Mouse (Mus musculus): ENCODE data around the gene Neil1. TPM values are rescaled to one million over a fixed set of nuclear protein-coding genes. Genes with fewer than 3 reads are reported as not detected.
A peak's percentile ranks its signal among the peaks of the same experiment; 100 is the strongest.

Neil1 gene
- polyA plus RNA-seq (2017; shearing (Covaris generic)), result 10 to 100 TPM; 22.7 to 31.5 (median 23.6) TPM

DNA sequence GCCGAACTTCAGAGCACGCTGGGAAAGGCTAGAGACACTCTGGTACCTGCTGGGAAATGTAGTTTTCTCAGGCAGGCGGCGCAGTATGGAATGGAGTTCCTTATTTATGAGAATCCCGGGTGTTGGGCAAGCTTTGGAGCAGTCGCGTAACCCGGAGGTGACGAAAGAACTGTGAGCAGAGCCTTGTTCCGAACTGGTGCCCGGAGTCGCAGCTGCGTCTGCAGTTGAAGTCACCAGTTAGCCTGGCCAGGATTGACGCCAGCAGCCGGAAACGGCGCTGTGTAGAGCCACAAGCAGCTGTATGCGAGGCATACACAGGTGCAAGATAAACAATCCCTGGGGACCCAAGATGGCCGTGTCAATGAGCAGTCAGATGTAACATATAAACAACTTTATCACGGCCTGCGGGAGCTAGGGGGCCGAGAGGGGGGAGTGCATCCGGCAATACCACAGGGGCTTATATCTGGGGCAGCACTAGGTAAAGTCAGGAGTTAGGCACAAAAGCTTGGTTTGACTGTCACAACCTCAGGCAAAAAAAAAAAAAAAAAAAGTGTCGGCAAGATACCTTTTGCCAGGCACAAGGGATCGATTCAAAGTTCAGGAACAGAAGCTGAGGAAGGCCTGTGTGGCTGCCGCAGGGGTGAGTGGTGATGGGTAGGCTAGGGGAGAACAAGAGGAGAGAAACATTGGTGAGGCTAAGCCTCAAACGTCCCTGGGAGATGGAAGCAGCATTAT, at the start of gene Neil1:
Neil1 (minus strand) TSS at position 162 of the 735 bp plus-strand sequence.
- peak; percentile 89 for ATAC-seq

DNA sequence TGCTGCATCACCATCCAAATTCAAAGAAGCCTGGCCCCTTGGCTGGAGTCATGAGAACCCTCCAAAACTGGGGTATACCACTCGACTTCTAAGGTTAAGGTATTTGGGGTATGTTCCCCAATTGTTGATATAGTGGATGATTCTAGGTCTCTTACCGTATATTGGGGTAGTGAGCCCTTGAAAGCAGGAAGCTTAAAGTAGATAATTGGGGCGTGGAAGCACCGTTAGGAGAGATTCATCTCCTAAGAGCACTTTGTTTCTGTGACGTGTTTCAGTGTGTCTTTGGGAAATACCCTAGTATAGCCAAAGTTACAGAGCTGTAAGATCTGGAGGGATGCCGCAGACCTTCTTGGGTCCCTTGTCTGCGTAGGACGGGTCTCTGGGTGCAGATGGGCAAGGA, 49.3 kb upstream of the Neil1 start:
- no peak for ATAC-seq

DNA sequence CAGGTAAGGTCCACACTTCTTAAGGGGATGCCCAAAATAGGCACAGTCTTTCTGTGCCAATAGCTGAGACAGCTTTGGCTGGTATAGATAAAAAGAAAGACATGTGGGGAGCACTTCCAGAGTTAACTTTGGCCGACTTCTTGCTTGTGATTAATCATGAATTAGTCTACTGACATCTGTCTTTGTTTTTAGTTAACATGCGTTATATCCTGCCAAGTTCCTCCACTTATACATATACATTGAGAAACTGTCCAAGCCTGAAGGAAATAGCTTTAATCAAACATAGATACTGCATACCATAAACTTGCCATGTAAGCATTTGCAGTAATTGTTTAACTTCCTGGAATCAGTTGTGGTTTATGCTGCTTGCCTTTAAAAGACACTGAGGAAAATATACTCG, 48.6 kb upstream of the Neil1 start:
- no peak for ATAC-seq

DNA sequence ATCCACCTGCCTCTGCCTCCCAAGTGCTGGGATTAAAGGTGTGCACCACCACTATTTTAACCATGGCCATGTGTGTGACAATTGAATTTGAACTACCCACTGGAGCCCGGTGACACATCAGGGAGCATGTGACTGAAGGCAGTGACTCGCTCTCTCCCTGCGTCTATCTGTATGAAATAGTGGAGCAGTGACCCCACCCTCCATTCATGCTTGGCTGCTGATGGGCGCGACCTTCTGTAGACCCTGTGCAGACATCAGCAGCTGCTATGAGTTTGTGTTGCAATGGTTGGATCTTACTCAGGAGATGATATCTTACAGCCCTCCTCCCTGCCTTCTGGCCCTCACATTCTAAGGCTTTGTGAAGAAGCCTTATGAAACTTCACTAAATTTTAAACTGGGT, 20.3 kb upstream of the Neil1 start:
- ATAC-seq, result no peak

DNA sequence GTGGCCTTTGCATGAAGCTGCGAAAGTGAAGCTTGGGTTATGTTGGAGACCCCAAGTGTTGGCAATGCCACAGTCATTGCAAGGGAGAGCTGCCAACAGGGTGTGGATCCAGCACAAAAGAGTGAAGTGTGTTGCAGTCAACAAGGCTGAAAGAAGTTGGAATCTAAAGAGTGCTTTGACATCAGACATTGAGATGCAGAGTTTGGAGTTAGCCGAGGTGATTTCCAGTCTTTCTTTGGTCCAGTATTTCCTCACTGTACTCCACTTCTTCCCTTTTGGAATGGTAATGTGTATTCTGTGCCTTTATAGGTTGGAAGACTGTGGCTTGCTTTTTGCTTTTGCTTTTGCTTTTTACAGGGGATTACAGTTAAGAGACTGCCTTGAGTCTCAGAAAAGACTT, 18.1 kb upstream of the Neil1 start:
- ATAC-seq, result no peak

DNA sequence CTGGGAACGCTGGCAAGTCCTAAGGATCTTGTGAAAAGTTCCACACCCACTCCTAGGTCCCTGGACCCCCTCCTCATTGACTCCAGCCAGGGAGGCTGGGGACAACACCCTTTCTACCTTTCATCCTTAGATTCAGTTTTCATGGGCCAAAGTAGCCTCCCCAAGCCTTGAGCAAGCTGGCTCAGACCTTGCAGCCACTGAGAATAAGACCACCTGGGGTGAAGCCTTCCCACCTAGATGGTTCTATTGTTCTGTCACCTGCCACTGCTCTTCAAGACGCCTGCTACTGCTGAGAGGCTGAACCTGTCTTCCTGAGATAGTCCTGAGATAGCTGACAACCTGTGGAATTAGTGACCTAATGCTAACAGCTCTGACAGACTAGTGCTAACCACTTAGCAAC, 15.0 kb upstream of the Neil1 start:
- no peak for ATAC-seq

DNA sequence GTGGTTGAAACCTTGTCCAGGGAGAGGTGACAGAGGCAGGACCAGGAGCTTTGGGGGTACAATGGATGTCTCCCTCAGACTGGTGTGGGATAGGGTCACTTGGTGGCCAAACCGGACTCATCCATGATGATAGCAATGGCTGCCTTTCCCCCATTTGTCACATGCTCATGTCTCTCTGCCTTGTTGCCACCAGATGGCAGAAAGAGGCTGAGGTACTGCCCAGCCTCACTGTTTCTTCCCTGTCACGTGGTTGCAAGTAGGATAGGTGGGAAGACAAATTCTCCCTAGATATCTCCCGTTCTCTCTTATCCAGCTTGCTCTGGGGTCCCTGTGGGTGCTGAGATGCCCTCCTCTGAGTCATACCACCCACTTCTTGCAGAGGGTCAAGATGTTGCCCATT, 14.4 kb upstream of the Neil1 start:
- no peak for ATAC-seq

DNA sequence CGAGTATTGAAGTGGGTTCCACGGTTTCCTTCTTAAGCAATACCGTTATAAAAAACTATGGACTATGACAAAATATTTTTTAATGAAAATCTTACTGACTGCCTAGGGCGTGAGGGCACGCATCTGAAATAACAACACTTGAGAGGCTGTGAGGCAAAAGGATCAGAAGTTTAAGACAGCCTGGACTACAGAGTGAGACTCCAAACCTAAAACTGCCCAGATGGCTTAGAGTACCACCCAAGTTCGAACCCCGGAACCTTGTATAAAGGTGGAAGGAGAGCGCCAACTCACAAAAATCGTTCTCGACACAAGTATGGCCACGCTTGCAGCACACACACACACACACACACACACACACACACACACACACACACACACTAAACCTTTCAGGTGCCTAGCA, 10.4 kb upstream of the Neil1 start:
- no peak for ATAC-seq

DNA sequence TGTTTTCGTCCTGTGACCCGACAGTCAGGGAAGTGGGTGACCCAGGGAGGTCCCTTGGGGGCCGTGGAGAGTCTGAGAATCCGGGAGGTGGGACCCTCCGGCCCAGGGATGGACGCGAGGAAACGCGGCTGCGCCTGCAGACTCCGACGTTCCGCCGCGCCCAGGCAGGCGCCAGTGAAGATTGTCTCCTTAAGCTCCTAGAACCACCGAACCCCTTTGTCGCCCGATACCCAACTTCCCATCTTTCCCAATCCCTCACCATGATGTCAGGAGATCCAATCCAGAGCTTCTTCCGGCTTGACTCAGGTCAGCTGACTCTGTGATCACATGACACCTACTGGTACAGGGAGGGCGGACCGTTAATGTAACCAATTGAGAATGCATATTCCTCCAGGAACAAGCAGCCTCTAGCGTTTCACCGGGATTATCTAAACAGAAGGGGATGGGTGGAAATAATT, 9.9 kb upstream of the Neil1 start, which contains the start of gene Commd4:
Commd4 (minus strand) TSS at position 319 of the 458 bp plus-strand sequence.
- ATAC-seq, result peak; percentile 76

DNA sequence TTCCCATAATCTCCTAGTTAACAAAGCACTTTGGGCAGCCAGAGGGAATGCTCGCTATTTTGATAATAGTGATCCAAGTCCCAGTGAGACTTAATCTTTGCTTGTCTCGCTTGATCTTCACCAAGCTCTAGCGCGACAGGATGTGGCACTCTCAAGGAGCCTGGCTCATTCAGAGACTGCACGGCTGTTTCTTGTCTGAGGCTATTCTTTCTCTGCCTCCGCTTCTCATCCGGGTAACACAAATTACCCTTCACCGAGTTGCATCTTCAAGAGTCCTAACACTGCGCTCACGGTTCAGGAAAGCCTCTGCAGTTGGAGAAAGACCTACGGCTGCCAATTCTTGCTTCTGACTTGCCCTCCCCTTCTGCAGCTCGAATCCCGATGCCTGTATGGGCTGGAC, 9.4 kb upstream of the Neil1 start:
- peak; percentile 77 for ATAC-seq

DNA sequence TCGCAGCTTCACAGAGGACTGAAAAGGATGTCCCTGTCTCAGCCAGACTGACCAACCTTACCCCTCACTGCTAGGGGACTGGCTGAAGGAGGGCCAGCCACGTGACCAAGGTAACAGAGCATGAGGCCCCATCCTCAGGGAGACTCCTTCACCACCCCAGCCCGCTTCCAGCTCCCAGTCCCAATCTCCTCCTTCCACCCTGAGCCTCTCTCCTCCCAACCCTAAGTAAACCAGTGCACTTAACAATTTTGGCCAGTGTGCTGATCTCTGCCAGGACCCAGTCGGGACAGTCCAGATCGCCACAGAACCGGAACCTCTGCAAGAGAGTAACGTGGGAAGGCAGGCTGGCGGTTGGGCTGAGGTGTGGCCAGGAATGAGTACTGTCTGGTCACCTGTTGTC, 8.7 kb upstream of the Neil1 start:
- ATAC-seq, result no peak

DNA sequence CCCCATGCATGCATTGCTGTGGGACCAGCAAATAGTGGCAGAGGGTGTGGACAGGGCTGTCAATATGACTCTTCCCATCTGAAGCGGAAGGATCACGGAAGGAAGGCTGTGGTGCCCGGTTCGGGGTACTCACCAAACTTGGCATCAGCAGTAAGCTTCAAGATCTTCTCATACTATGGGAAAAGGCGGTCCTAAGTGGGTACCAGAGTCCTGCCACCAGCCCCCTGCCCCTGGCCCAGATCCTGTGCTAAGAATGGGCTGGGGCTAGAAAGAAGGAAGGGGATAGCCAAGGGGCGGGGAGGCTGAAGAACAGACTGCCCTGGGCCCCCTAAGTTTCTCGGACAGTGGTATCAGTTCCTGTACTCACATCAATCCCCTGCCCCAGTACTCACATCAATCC, 8.3 kb upstream of the Neil1 start:
- no peak for ATAC-seq

DNA sequence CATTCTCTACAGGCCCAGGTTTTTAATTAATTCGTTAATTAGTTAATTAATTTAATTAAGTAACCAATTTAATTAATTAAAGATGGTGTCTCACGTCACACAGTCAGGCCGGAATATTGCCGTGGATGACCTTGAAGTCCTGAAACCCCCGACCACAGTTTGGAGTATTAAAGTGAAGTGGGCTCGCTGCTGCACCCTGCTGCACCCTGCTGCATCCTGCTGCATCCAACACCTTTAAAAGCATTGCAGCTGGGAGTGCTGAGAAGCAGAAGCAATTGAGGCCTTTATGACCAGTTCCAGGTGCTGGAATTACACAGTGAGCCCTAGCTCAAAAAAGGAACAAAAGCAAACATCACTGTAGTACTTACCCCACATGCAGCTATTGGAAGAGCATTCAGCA, 4.2 kb upstream of the Neil1 start:
- ATAC-seq, result no peak

DNA sequence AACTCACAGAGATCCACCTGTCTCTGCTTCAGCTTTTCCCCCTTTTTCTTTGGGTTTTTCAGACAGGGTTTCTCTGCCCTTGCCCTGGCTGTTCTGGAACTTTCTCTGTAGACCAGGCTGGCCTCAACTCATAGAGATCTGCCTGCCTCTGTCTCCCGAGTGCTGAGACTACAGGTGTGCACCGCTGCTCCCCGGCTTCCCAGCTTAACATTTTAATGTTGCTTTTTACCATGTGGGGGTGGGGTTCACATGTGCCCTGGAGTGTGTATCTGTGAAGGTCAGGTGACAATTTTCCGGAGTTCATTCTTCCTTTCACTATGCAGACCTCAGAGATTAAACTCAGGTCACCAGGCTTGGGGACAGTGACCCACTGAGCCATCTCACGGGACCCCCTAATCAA, 2.1 kb upstream of the Neil1 start:
- no peak for ATAC-seq

DNA sequence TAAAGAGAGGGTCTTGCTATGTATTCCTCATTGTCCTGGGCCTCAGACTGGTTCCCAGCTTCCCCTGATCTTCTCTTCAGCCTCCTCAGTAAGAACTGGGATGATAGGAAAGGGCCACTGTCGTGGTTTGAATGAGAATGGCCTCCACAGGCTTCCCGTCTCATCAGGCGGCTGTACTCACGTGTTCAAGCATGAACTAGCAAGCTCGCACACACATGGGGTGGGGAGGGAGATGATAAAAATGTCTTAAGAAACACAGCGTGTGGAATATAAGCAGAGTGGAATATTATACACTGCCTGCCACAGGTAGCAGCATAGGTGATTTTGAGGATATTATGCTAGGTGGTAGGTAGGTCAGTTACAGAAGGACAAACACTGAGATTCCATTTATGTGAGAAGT, 916 bp upstream of the Neil1 start:
- ATAC-seq, result no peak

DNA sequence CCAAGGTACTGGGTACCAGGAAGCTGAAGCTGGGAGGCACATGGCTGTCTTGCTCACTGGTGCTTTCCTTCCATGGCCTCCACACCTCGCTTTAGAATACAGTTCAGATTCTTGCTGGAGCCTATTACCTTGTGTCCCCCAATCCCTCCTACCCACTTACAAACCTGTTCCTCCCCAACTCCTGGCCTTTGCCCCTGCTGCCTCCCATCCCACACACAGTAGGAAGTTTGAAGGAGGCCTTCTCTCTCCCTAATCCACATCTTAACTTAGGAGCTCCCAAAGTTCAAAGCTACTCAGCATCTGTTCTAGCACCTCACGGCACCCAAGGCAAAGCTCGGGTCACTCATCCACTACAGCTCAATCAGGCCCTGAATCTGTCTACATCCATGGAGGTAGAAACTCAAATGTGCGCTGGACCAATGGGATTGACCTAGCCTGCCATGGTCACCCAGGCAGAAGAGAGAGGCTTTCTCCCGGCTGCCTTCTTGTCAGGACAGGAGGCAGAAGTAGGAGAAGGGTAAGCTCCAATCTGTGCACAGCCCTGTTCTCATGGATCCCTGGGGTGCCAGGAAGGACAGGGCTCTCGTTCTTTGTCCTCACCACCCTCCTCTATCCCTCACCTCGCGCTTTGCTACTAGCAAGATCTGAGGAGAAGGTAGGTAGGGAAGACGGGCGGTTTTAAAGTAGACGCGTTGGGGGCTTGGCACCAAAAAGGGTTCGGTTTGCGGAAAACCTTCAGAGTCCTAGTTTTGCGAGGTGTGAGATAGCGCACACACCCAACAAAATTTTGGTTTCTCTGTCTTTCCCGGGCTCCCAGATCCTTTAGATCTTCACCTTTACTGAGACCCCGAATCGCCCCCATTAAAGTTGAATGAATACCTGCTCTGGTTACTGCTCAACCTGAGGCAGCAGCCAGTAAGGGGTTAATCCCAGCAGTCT, 631 bp downstream of the Neil1 start:
- ATAC-seq, result no peak

DNA sequence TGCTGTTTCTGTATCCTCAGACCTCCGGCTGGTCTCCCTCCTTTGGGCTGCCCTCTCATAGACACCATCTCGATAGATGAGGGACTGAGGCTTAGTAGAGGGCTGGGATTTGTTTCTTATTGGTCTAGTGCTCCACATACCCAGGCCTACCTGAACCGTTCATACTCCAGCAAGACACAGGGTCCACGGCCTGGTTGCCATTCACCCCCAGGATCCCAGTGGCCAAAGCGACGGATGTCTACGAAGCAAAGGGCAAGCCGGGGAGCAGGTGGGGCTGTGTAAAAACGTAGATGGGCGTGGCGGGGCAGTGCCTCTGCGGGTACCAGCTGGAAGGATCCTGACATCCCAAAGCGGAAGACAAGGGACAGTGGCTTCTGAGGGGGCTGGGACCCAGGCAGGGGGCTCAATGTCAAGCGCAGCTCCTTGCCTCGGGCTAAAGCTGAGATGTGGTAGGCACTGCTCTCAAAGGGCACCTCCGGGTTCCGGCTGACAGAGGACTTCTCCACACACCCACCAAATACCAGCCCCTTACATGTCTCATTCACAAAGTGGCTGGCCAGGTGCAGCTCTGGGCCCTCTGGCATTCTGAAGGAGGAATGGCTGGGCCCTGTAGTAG, 1.5 kb downstream of the Neil1 start:
- ATAC-seq, result no peak

DNA sequence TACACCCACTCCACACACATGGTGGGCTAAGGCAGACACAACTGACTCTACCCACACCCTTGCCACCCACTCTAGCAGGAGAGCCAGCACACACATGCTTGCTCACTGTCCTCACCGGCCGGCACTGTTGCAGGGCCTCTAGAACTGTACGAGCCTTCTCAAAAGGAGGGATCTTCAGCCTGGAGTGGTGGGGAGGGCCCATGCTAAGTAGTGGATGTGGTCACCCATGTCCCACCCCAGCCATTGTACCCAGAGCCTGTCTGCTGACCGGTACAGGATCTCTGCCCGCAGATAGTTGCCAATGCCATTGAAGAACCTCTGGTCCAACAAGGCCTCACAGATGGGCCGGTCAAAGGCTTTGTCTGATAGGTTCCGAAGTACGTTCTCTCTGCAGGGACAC, 3.3 kb downstream of the Neil1 start:
- no peak for ATAC-seq

DNA sequence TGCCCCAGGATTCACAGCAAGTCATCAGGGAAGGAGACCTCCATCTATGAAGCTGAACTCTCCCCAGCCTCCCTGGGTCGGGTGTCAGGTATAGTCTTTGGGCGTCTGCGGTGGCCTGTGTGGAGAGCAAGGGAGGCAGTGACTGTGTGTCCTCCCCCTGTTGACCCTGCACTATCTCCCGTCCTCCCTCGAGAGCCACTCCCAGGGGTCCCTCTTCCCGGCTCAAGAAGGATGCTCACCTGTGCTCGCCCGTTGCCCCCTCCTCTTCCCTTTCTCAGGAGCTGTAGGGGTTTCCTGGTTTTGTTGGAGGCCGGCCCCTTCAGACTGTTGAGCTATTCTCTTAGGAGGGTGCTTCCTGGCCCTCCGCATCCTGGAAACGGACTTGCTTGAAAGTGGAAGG, 4.9 kb downstream of the Neil1 start:
- ATAC-seq, result no peak

DNA sequence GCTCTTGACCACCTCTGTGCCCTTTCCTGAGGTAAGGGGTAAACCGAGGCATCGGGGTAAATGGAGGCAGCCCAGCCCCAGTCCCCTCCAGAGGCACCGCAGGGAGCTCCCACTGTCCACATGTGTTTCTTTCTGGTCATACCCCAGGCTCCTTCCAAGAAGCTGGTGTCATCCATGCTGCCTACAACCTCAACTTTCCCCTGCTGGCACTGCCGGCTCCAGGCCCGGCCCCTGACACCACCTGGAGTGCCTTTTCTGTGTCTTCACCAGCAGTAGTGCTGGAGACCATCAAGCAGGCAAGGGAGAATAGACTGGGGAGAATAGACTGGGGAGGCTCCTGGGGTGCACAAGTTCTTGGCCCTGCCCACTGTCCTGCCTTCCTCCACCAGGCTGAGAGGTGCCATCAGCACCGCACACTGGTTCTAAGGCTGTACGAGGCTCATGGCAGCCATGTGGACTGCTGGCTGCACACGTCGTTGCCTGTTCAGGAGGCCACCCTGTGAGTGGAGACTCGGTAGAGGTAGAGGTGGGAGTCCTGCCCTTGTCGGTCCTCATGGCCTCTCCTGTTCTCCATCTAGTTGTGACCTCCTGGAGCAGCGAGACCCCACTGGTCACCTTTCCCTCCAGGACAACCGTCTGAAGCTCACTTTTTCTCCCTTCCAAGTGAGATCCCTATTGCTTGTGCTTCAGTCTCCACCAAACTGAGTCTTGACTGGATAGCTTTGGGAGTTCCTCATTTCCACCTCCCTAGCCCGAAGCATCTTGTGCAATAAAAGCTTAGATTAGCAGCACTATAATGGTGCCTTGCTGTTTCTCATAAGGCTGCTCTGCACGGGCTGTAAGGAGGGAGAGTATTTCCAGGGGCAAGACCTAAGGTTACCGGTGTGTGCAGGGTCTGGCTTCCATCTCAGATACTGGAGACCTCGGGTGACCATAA, 6.4 kb downstream of the Neil1 start:
- no peak for ATAC-seq

DNA sequence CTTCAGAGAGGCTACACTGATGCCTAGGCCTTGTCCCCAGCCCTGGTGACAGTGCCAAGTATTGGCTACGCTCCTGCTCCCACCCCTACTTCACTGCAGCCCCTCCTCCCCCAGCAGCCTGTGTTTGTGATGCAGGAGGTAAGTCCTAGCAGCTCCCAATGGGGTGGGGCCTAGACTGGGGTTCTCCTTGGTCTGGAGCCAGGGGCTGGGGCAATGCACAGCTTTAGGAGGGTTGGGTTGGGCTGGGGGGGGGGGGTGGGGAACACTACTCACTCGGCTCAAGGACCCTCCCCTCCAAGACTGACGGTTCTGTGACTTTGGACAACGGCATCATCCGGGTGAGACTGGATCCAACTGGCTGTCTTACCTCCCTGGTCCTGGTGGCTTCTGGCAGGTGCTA, 8.5 kb downstream of the Neil1 start:
- ATAC-seq, result no peak

DNA sequence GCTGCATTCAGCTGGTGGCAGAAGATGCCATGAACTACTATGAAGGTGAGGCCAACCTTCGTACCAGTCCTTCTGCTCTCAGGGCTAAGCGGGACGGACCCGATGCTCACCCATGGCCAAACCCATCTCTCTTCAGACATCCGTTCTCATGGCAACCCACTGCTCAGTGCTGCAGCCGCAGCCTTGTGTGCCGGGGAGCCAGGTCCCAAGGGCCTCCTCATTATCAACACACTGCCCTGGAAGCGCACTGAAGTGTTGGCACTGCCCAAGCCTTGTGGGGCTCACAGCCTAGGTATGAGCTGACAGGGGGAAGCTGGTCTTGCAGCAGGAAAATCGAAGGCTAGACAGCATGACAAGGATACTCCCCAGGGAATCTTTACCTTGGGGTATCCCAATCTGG, 9.0 kb downstream of the Neil1 start:
- no peak for ATAC-seq
